Mouse (Mus musculus) heart, postnatal 0 days (tissue): Measurements from ENCODE around the gene Ntrk3.

Source experiments
- CTCF ChIP-seq: IDR thresholded peaks from 2 replicates; pipeline ENCODE4 v1.5.1; 2016; ENCODE audit warnings: antibody characterized with exemption, control low read depth, low read depth
- EP300 ChIP-seq: IDR thresholded peaks from 2 replicates; pipeline ENCODE4 v1.6.1; 2016; ENCODE audit warnings: antibody characterized with exemption, low read depth

- no peak for TF ChIP-seq CTCF
- TF ChIP-seq EP300, result no peak
These were observed 1.7 kb upstream of the Ntrk3 start for GRCm38 (mm10) chr7:78739351-78740000.
